Mouse (Mus musculus): ENCODE results near the gene Ppp1r9a. TPM values are rescaled to one million over a fixed set of nuclear protein-coding genes. Genes with fewer than 3 reads are reported as not detected.

Ppp1r9a gene
- polyA plus RNA-seq, 1 experiment from 2014 or later, result 51.9 TPM

DNA sequence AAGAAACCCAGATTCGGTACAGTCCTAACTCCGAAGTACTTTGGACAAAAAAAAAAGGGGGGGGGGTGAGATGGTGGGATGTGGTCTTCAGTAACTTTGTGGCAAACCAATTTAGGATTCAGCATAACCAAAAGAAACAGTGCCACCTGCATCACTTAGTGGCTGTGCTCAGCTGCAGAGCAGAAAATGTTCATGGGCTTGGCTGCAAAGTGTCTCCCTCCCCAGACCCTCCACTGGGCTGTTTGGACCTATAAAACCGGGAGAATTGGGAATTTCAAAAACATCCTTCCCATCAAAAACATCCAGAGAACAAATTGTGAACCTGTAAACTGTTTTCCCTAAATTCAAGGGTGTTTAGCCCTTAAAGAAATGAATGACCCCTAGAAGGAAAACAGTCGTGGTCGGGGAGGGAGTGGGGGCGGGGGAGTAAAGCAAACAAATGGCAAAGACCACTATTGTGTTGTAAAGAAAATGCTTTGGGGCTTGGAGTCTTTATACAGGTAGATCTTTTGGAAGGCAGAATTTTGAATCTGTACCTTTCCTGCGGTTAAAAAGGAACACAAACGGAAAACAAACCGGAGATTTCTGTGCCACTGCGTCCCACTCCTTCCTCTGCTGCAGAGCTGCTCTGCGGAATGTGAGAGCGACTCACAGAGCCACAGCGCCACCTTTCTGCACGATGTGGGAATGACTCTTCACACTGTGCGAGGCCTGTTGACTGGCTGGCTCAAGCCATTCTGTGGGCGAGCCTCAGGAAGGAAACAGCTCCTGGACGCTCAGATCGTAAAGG is 207.4 kb downstream of the Ppp1r9a start:
- peaks cover 9% of the 10 kb centered on the region; the same call in 1 of the 2 replicates for H3K36me3 ChIP-seq (replicated peaks; ENCODE audit: control insufficient read depth, insufficient read depth)
- H3K27ac ChIP-seq, result peak overlapping the region; percentile 58
- 6% methylated on average over 18 of the region's 18 CpGs for WGBS
- peak; percentile 98 for ATAC-seq (ENCODE audit: low FRiP score)
- H3K27me3 ChIP-seq (ENCODE audit: control insufficient read depth, insufficient read depth, low read length), result no peaks in the 10 kb centered on the region
- H3K4me2 ChIP-seq (replicated peaks), result peak overlapping the region; percentile 57
- H3K4me3 ChIP-seq (replicated peaks; ENCODE audit: low read length), result peak overlapping the region; percentile 31
- H3K9me3 ChIP-seq (ENCODE audit: control insufficient read depth, low read length), result no peaks in the 10 kb centered on the region
- peak; percentile 94 for DNase-seq (ENCODE audit: low spot score)
- peak overlapping the region; percentile 51 for H3K9ac ChIP-seq
- peaks cover 4% of the 10 kb centered on the region; the same call in 1 of the 2 replicates for H3K4me1 ChIP-seq (replicated peaks; ENCODE audit: control insufficient read depth, insufficient read depth, low read length)

DNA sequence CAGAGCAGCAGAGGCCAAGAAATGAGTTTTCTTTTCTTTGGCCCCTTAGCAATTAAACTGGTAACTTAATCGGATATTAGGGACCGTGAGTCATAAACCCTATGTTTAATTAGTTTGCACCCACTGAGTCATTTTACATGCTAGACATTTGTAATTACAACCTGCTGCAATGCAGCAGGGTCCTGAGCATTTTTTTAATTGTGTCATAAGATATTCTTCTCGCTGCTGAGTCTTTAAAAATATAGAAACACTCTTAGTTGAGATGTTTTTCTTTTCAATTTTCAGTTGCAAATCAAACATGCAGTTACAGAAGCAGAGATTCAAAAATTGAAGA is 208.0 kb downstream of the Ppp1r9a start:
- WGBS, result 35% methylated on average over 3 of the region's 3 CpGs
- no peak for DNase-seq (ENCODE audit: low spot score)
- Histone ChIP-seq H3K36me3 (replicated peaks; ENCODE audit: control insufficient read depth, insufficient read depth) (peaks cover 15% of the 10 kb centered on the region), H3K4me1 (replicated peaks; ENCODE audit: control insufficient read depth, insufficient read depth, low read length) (peaks cover 4% of the 10 kb centered on the region; the same call in 1 of the 2 replicates), H3K27ac (no peak overlapping the region), H3K4me2 (replicated peaks) (no peak overlapping the region; the same call in 1 of the 2 replicates), H3K4me3 (replicated peaks; ENCODE audit: low read length) (no peak overlapping the region), H3K9me3 (ENCODE audit: control insufficient read depth, low read length) (no peaks in the 10 kb centered on the region), H3K9ac (no peak overlapping the region), H3K27me3 (ENCODE audit: control insufficient read depth, insufficient read depth, low read length) (no peaks in the 10 kb centered on the region)
- ATAC-seq (ENCODE audit: low FRiP score), result no peak

DNA sequence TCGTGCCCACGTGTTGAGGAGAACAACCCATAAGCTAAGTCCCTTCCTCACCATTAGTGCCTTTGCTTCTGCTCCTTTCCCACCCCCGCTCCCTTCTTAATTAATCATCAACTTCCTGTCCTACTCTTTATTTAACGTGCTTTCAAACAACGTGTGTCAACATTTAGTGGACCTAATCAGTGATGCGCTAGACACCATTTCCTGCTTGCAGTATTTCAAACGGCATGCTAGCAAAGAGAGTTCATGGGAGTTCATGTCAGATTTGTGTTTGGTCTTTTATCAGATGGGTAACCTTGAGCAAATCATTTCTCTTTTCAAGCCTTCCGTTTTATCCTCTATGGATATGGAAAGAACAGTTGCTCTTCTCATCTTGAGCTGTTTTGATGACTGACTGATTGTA is 210.4 kb downstream of the Ppp1r9a start:
- Histone ChIP-seq H3K9me3 (ENCODE audit: control insufficient read depth, low read length) (no peaks in the 10 kb centered on the region), H3K9ac (no peak overlapping the region), H3K4me3 (replicated peaks; ENCODE audit: low read length) (no peak overlapping the region), H3K27ac (no peak overlapping the region), H3K4me1 (replicated peaks; ENCODE audit: control insufficient read depth, insufficient read depth, low read length) (peaks cover 4% of the 10 kb centered on the region; the same call in 1 of the 2 replicates), H3K4me2 (replicated peaks) (no peak overlapping the region), H3K36me3 (replicated peaks; ENCODE audit: control insufficient read depth, insufficient read depth) (peaks cover 18% of the 10 kb centered on the region), H3K27me3 (ENCODE audit: control insufficient read depth, insufficient read depth, low read length) (no peaks in the 10 kb centered on the region)
- ATAC-seq (ENCODE audit: low FRiP score) (no peak), DNase-seq (ENCODE audit: low spot score) (no peak)
- 58% methylated on average over 8 of the region's 8 CpGs for WGBS

DNA sequence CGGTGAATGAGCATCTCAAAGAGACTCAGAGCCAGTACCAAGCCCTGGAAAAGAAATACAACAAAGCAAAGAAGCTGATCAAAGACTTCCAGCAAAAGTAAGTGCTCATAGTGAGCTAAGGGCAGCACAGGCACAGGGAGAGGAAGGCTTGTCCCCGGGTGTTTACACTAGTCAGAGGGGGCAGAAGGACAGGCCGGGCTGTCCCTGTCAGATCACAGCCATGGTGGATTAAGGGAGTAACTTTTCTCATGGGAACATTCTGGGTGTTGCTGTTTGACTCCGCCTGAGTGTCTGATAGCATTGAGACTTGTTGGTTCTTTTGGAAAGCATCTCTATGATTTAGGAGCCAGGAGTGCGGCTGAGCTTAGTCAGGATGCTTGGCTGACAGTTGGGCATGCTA is 211.0 kb downstream of the Ppp1r9a start:
- H3K27ac ChIP-seq, result no peak overlapping the region
- H3K4me2 ChIP-seq (replicated peaks), result no peak overlapping the region
- H3K36me3 ChIP-seq (replicated peaks; ENCODE audit: control insufficient read depth, insufficient read depth), result peaks cover 18% of the 10 kb centered on the region
- WGBS, result 56% methylated on average over 5 of the region's 5 CpGs
- H3K9me3 ChIP-seq (ENCODE audit: control insufficient read depth, low read length), result no peaks in the 10 kb centered on the region
- H3K4me3 ChIP-seq (replicated peaks; ENCODE audit: low read length), result no peak overlapping the region
- H3K27me3 ChIP-seq (ENCODE audit: control insufficient read depth, insufficient read depth, low read length), result no peaks in the 10 kb centered on the region
- peaks cover 4% of the 10 kb centered on the region; the same call in 1 of the 2 replicates for H3K4me1 ChIP-seq (replicated peaks; ENCODE audit: control insufficient read depth, insufficient read depth, low read length)
- DNase-seq (ENCODE audit: low spot score) (no peak), ATAC-seq (ENCODE audit: low FRiP score) (no peak)
- H3K9ac ChIP-seq, result no peak overlapping the region

DNA sequence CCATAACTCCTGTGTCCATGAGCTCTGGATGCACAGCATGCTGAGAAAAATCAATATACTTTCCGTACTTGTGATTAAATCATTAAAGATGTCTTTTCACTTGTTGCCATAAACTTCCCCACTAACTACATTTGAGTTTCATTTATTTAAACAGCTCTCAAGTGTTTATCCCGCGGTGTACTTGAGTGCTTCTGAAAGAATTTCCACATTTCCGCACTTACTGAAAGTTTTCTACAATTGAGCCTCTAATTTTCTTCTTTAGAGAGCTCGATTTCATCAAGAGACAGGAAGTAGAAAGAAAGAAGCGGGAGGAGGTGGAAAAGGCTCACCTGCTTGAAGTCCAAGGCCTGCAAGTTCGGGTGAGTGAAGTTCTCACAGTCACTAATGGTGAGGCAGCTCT is 212.1 kb downstream of the Ppp1r9a start:
- Histone ChIP-seq H3K9me3 (ENCODE audit: control insufficient read depth, low read length) (no peaks in the 10 kb centered on the region), H3K9ac (no peak overlapping the region), H3K4me3 (replicated peaks; ENCODE audit: low read length) (no peak overlapping the region), H3K4me2 (replicated peaks) (no peak overlapping the region), H3K27ac (no peak overlapping the region), H3K27me3 (ENCODE audit: control insufficient read depth, insufficient read depth, low read length) (no peaks in the 10 kb centered on the region), H3K4me1 (replicated peaks; ENCODE audit: control insufficient read depth, insufficient read depth, low read length) (no peaks in the 10 kb centered on the region), H3K36me3 (replicated peaks; ENCODE audit: control insufficient read depth, insufficient read depth) (peaks cover 21% of the 10 kb centered on the region)
- WGBS, result 93% methylated on average over 7 of the region's 7 CpGs
- ATAC-seq (ENCODE audit: low FRiP score) (no peak), DNase-seq (ENCODE audit: low spot score) (no peak)

DNA sequence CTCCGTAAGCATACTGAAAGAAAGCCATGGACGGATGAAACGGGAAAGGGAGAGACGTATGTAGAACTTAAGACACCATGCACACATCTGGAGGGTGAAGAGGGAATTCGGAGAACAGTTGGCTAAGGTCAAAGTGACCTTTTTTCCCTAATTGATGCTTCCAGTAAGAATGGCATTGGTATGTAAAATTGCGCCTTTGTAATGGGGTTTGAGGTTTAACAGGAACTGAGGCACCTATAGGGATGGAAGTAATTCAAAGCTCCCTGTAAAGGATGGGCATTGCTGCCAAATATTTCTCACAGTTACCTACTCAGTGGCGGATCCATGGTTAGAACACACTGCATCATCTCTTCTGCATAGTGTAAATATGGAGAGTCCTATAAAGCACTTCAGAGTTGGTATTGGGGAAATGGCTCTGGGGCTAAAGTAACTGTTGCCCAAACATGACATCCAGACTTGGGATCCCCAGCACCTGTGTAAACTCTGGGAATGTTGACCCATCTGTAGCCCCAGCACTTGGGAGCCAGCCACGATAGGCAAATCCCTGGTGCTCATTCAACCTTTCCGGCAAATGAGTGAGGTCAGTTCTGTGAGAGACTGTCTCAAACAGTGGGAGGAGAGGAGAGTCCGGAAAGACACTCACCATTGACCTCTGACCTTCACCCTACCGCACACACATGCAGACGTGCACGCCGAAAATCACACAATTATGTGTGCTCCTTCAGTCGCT is 216.6 kb downstream of the Ppp1r9a start:
- 78% methylated on average over 15 of the region's 15 CpGs for WGBS
- Histone ChIP-seq H3K9me3 (ENCODE audit: control insufficient read depth, low read length) (no peaks in the 10 kb centered on the region), H3K4me2 (replicated peaks) (no peak overlapping the region), H3K9ac (no peak overlapping the region), H3K36me3 (replicated peaks; ENCODE audit: control insufficient read depth, insufficient read depth) (peaks cover 18% of the 10 kb centered on the region), H3K27ac (no peak overlapping the region), H3K27me3 (ENCODE audit: control insufficient read depth, insufficient read depth, low read length) (no peaks in the 10 kb centered on the region), H3K4me3 (replicated peaks; ENCODE audit: low read length) (no peak overlapping the region), H3K4me1 (replicated peaks; ENCODE audit: control insufficient read depth, insufficient read depth, low read length) (no peaks in the 10 kb centered on the region)
- no peak for ATAC-seq (ENCODE audit: low FRiP score)
- no peak for DNase-seq (ENCODE audit: low spot score)

DNA sequence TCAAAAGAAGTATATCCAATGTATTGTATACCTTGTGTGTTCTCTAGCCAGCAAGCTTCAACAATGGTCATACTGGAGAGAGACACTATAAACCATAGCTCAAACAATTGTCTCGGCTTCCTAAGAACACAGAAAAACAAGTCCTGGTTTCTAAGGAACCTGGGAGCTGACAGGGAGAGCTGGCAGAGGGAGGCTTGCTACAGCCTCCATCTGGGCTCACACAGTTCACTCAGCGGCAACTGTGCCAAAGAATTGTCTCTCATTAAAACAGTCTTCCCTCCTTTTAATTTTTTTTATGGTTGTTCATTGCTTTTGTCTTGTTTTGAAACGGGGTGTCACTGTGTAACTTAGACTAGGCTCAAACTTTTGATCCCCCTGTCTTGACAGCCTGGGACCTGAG is 217.5 kb downstream of the Ppp1r9a start:
- ATAC-seq (ENCODE audit: low FRiP score), result no peak
- no peaks in the 10 kb centered on the region for H3K4me1 ChIP-seq (replicated peaks; ENCODE audit: control insufficient read depth, insufficient read depth, low read length)
- H3K36me3 ChIP-seq (replicated peaks; ENCODE audit: control insufficient read depth, insufficient read depth), result peaks cover 11% of the 10 kb centered on the region
- 47% methylated on average over 3 of the region's 3 CpGs for WGBS
- no peak overlapping the region for H3K4me2 ChIP-seq (replicated peaks)
- no peak overlapping the region for H3K27ac ChIP-seq
- no peak overlapping the region for H3K4me3 ChIP-seq (replicated peaks; ENCODE audit: low read length)
- no peaks in the 10 kb centered on the region for H3K27me3 ChIP-seq (ENCODE audit: control insufficient read depth, insufficient read depth, low read length)
- no peak for DNase-seq (ENCODE audit: low spot score)
- H3K9ac ChIP-seq, result no peak overlapping the region
- no peaks in the 10 kb centered on the region for H3K9me3 ChIP-seq (ENCODE audit: control insufficient read depth, low read length)

DNA sequence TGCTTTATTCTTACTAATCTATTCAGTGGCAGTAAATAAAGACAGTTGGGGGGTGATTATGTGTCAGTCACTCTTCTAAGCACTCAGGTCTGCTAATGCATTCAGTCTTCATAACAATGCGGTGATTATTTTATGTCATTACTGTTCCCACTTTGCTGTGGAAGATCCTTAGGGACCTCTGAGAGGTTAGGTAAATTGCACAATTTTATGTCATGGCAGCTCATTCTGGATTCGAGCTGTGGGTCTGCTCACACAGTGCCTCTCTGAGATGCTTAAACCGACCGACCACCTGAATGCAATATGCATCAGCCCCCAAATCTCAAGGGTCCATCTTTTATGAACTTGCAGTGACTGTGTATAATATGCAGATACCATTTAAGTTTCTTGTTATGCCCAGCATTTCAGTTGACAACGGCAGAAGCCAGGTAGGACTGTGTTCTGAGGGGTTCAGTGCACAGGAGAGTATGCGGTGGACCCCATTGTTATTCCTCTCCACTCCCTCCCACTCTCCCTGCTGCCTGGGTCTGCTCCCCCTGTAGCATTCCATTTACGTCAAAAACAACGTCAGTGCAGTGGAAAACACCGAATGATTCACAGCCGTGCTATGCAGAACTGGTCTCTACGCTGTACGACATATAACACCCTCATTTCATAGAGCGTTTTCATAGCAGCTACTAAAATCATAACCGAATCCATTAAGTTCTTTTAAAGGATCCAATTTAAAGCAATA is 226.8 kb downstream of the Ppp1r9a start:
- 55% methylated on average over 14 of the region's 14 CpGs for WGBS
- H3K27ac ChIP-seq, result no peak overlapping the region
- no peak overlapping the region for H3K9ac ChIP-seq
- H3K4me3 ChIP-seq (replicated peaks; ENCODE audit: low read length), result no peak overlapping the region
- DNase-seq (ENCODE audit: low spot score) (no peak), ATAC-seq (ENCODE audit: low FRiP score) (no peak; the same call in 1 of the 2 replicates)
- no peaks in the 10 kb centered on the region for H3K27me3 ChIP-seq (ENCODE audit: control insufficient read depth, insufficient read depth, low read length)
- peaks cover 6% of the 10 kb centered on the region for H3K4me1 ChIP-seq (replicated peaks; ENCODE audit: control insufficient read depth, insufficient read depth, low read length)
- peak overlapping the region; percentile 12; the same call in 1 of the 2 replicates for H3K4me2 ChIP-seq (replicated peaks)
- no peaks in the 10 kb centered on the region for H3K9me3 ChIP-seq (ENCODE audit: control insufficient read depth, low read length)
- H3K36me3 ChIP-seq (replicated peaks; ENCODE audit: control insufficient read depth, insufficient read depth), result peaks cover 3% of the 10 kb centered on the region

DNA sequence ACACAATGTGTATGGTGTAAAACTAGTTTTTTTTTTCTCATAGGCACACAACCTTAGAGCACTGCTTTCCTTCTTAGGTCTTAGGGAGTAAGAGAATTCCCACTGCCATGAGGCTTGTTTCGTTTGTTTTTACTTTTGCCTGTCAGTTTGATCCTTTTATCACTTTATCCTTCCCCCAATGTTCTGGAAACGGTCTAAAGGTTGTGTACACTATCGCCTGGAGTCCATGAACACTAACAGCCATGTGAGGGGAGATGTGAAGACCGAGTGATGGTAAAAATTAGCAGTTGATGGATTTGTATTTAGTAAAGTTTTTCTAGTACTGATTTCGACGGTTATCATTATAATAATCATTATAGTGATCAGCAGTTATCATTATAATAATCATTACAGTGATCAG is 232.3 kb downstream of the Ppp1r9a start:
- Histone ChIP-seq H3K9me3 (ENCODE audit: control insufficient read depth, low read length) (no peaks in the 10 kb centered on the region), H3K36me3 (replicated peaks; ENCODE audit: control insufficient read depth, insufficient read depth) (peaks cover 13% of the 10 kb centered on the region), H3K4me1 (replicated peaks; ENCODE audit: control insufficient read depth, insufficient read depth, low read length) (no peaks in the 10 kb centered on the region), H3K4me3 (replicated peaks; ENCODE audit: low read length) (no peak overlapping the region), H3K27me3 (ENCODE audit: control insufficient read depth, insufficient read depth, low read length) (no peaks in the 10 kb centered on the region), H3K27ac (no peak overlapping the region), H3K9ac (no peak overlapping the region), H3K4me2 (replicated peaks) (no peak overlapping the region)
- ATAC-seq (ENCODE audit: low FRiP score), result no peak
- 89% methylated on average over 6 of the region's 6 CpGs for WGBS
- DNase-seq (ENCODE audit: low spot score), result no peak
